Mouse (Mus musculus) intestine, postnatal 0 days (tissue): ENCODE measurements around the gene Olfr287. TPM values are rescaled to one million over a fixed set of nuclear protein-coding genes. Genes with fewer than 3 reads are reported as not detected.

Experiments used
- ATAC-seq: fragments of 200-750 bp; cut with Nextera tagmentation; 2 replicates; pipeline ENCODE4 v1.8.0; 2017; ENCODE audit warnings: mild to moderate bottlenecking, moderate TSS enrichment, moderate library complexity
- H3K27ac ChIP-seq: fragments of 300-500 bp; sonication (generic); 2 replicates; pipeline ENCODE4 v1.5.1; 2014; ENCODE audit warnings: mild to moderate bottlenecking, low read depth, low read length, moderate library complexity
- H3K27me3 ChIP-seq: fragments of 300-500 bp; sonication (generic); replicated peaks from 2 replicates; pipeline ENCODE4 v1.6.1; 2014; ENCODE audit warnings: low read length, mixed read lengths; ENCODE audit not compliant: control insufficient read depth, insufficient read depth
- H3K36me3 ChIP-seq: fragments of 300-500 bp; sonication (generic); 2 replicates; pipeline ENCODE4 v1.6.1; 2014; ENCODE audit warnings: mild to moderate bottlenecking, moderate library complexity; ENCODE audit not compliant: control insufficient read depth, insufficient read depth
- H3K4me1 ChIP-seq: fragments of 300-500 bp; sonication (generic); replicated peaks from 2 replicates; pipeline ENCODE4 v1.6.1; 2014; ENCODE audit warnings: antibody characterized with exemption, low read length, mixed read lengths; ENCODE audit not compliant: control insufficient read depth, insufficient read depth
- H3K4me2 ChIP-seq: fragments of 300-500 bp; sonication (generic); replicated peaks from 2 replicates; pipeline ENCODE4 v1.6.1; 2014; ENCODE audit warnings: low read depth, mild to moderate bottlenecking, moderate library complexity
- H3K4me3 ChIP-seq: fragments of 300-500 bp; sonication (generic); 2 replicates; pipeline ENCODE4 v1.5.1; 2014; ENCODE audit warnings: low read depth, low read length
- H3K9ac ChIP-seq: fragments of 300-500 bp; sonication (generic); 2 replicates; pipeline ENCODE4 v1.6.1; 2014; ENCODE audit warnings: mild to moderate bottlenecking, low read depth, low read length
- H3K9me3 ChIP-seq: fragments of 300-500 bp; sonication (generic); 2 replicates; pipeline ENCODE4 v1.6.1; 2016; ENCODE audit warnings: mixed run types; ENCODE audit not compliant: control insufficient read depth
- CTCF ChIP-seq: sonication (generic); IDR thresholded peaks from 2 replicates; pipeline ENCODE4 v1.5.1; 2016; ENCODE audit warnings: low read depth, mild to moderate bottlenecking, control low read depth, antibody characterized with exemption, moderate library complexity
- WGBS: fragments of 180-500 bp; shearing (Covaris S2); extraction: QIAGEN DNeasy Blood & Tissue Kit; methylation state at CpG from one replicate; pipeline ENCODE4 v1.1.7; 2014; 5-methylcytosine and 5-hydroxymethylcytosine counted together
- polyA plus RNA-seq: library from polyadenylated mRNA; unstranded; fragments of >200 nt; fragmentation: Nextera tagmentation; extraction: Ambion mirVana; gene quantifications from 2 replicates; pipeline ENCODE4 v1.2.1, GENCODE M21; 2015

The Olfr287 gene
- polyA plus RNA-seq, result not detected in 2 replicates

GRCm38 (mm10) chr15:98220877-98221276, at the start of gene Olfr287, which contains the start of gene Gm44579:
Gene Olfr287, minus strand, starts transcription at chr15:98221056.
Gene Gm44579, minus strand, starts transcription at chr15:98220977.
- Histone ChIP-seq H3K9me3 (no peaks in the 10 kb centered on the region), H3K4me2 (no peak within 1 kb of the TSS), H3K4me3 (no peak within 1 kb of the TSS), H3K27me3 (no peaks in the 10 kb centered on the region), H3K4me1 (no peaks in the 10 kb centered on the region), H3K36me3 (no peaks in the 10 kb centered on the region), H3K9ac (no peak within 1 kb of the TSS), H3K27ac (no peak within 1 kb of the TSS)
- no peak for ATAC-seq
- 62% methylated on average over 4 of the region's 4 CpGs for WGBS
- TF ChIP-seq CTCF, result no peak

- no peaks in the 10 kb centered on the region for H3K9me3 ChIP-seq
- no peak overlapping the region for H3K27ac ChIP-seq
- H3K9ac ChIP-seq, result no peak overlapping the region
- H3K4me2 ChIP-seq, result no peak overlapping the region
- TF ChIP-seq CTCF, result no peak
- no peak overlapping the region for H3K4me3 ChIP-seq
- no peaks in the 10 kb centered on the region for H3K4me1 ChIP-seq
- ATAC-seq, result no peak
- no peaks in the 10 kb centered on the region for H3K36me3 ChIP-seq
- 86% methylated on average over 7 of the region's 7 CpGs for WGBS
- H3K27me3 ChIP-seq, result no peaks in the 10 kb centered on the region
Measured at GRCm38 (mm10) chr15:98257776-98258175, 36.9 kb upstream of the Olfr287 start.

GRCm38 (mm10) chr15:98257193-98257592, 36.3 kb upstream of the Olfr287 start, which contains the start of gene H1fnt:
Gene H1fnt, minus strand, starts transcription at chr15:98257293.
- H3K27ac ChIP-seq, result no peak within 1 kb of the TSS
- no peak for ATAC-seq
- no peak within 1 kb of the TSS for H3K4me2 ChIP-seq
- no peak within 1 kb of the TSS for H3K9ac ChIP-seq
- no peaks in the 10 kb centered on the region for H3K27me3 ChIP-seq
- no peaks in the 10 kb centered on the region for H3K4me1 ChIP-seq
- H3K4me3 ChIP-seq, result no peak within 1 kb of the TSS
- no peaks in the 10 kb centered on the region for H3K36me3 ChIP-seq
- H3K9me3 ChIP-seq, result no peaks in the 10 kb centered on the region
- no peak for TF ChIP-seq CTCF
- 81% methylated on average over 8 of the region's 8 CpGs for WGBS

GRCm38 (mm10) chr15:98256271-98256670, 35.4 kb upstream of the Olfr287 start:
- no peak overlapping the region for H3K4me2 ChIP-seq
- WGBS, result 96% methylated on average over 13 of the region's 13 CpGs
- H3K36me3 ChIP-seq, result no peaks in the 10 kb centered on the region
- no peak overlapping the region for H3K9ac ChIP-seq
- ATAC-seq, result no peak
- H3K4me3 ChIP-seq, result no peak overlapping the region
- H3K9me3 ChIP-seq, result no peaks in the 10 kb centered on the region
- no peaks in the 10 kb centered on the region for H3K27me3 ChIP-seq
- no peak for TF ChIP-seq CTCF
- no peaks in the 10 kb centered on the region for H3K4me1 ChIP-seq
- H3K27ac ChIP-seq, result no peak overlapping the region

- no peaks in the 10 kb centered on the region for H3K36me3 ChIP-seq
- no peak for TF ChIP-seq CTCF
- no peak overlapping the region for H3K9ac ChIP-seq
- no peak overlapping the region for H3K4me3 ChIP-seq
- no peaks in the 10 kb centered on the region for H3K27me3 ChIP-seq
- ATAC-seq, result no peak
- no peaks in the 10 kb centered on the region for H3K4me1 ChIP-seq
- H3K9me3 ChIP-seq, result no peaks in the 10 kb centered on the region
- no peak overlapping the region for H3K4me2 ChIP-seq
- WGBS, result 85% methylated on average over 4 of the region's 4 CpGs
- H3K27ac ChIP-seq, result no peak overlapping the region
Measured at GRCm38 (mm10) chr15:98235442-98235841, 14.6 kb upstream of the Olfr287 start.

- no peak for ATAC-seq
- WGBS, result 78% methylated on average over 4 of the region's 4 CpGs
Measured at GRCm38 (mm10) chr15:98234350-98234749, 13.5 kb upstream of the Olfr287 start, which contains the start of gene Olfr286. Gene Olfr286, minus strand, starts transcription at chr15:98234450.

GRCm38 (mm10) chr15:98226096-98226495, 5.2 kb upstream of the Olfr287 start:
- 74% methylated on average over 7 of the region's 7 CpGs for WGBS

More at GRCm38 (mm10) chr15:98234350-98234749, 13.5 kb upstream of the Olfr287 start, which contains the start of gene Olfr286:
- Histone ChIP-seq H3K27ac (no peak within 1 kb of the TSS), H3K9me3 (no peaks in the 10 kb centered on the region), H3K27me3 (no peaks in the 10 kb centered on the region), H3K4me1 (no peaks in the 10 kb centered on the region), H3K4me3 (no peak within 1 kb of the TSS), H3K36me3 (no peaks in the 10 kb centered on the region), H3K9ac (no peak within 1 kb of the TSS), H3K4me2 (no peak within 1 kb of the TSS)
- TF ChIP-seq CTCF, result no peak

More at GRCm38 (mm10) chr15:98226096-98226495, 5.2 kb upstream of the Olfr287 start:
- Histone ChIP-seq H3K9me3 (no peaks in the 10 kb centered on the region), H3K27me3 (no peaks in the 10 kb centered on the region), H3K36me3 (no peaks in the 10 kb centered on the region), H3K9ac (no peak overlapping the region), H3K27ac (no peak overlapping the region), H3K4me2 (no peak overlapping the region), H3K4me1 (no peaks in the 10 kb centered on the region), H3K4me3 (no peak overlapping the region)
- TF ChIP-seq CTCF, result no peak
- ATAC-seq, result no peak
